Mouse (Mus musculus): ENCODE measurements around the gene Rsph6a.

- no peak for TF ChIP-seq CTCF (IDR thresholded peaks at IDR 0.05; ENCODE audit: borderline replicate concordance, insufficient read depth, low read depth, low read length)
- TF ChIP-seq POLR2A (IDR thresholded peaks at IDR 0.05; ENCODE audit: borderline replicate concordance, insufficient read depth, low read length) = peak; percentile 92; the same call in 1 of the 2 replicates
These were observed 65.3 kb downstream of the Rsph6a start, which contains the start of gene Fbxo46 for GRCm38 (mm10) chr7:19119631-19120429.
